ENCODE assay signal across 9 mouse cellular contexts in genomic region chr5:73633141-73633540, GRCm38 (mm10). TPM values are rescaled to one million over a fixed set of nuclear protein-coding genes. Genes with fewer than 3 reads are reported as not detected.
DNase-seq lines count a peak whose midpoint lies in the region; ATAC-seq and TF ChIP-seq lines count a peak whose summit lies in the region.
"Had no signal": no experiment of that assay in that cellular context is flagged by ENCODE, and none has a peak within 500 bp of the region (broad histone marks: within the 10 kb centered on the region; RNA-seq: fewer than 3 reads in every experiment).

No protein-coding gene starts in this region.

- H3K9me3 ChIP-seq in heart, embryonic 12.5 days (replicated peaks) = no peaks in the 10 kb centered on the region; the same call in 1 of the 2 replicates
- 0 out of 2 replicates have a peak, but pooled peaks cover 7% of the 10 kb centered on the region for H3K9me3 ChIP-seq in embryonic facial prominence, embryonic 14.5 days (ENCODE audit: control insufficient read depth, low read length)
- H3K9me3 ChIP-seq in hindbrain, embryonic 14.5 days (ENCODE audit: control insufficient read depth, low read length) = 0 out of 2 replicates have a peak, but pooled peaks cover 8% of the 10 kb centered on the region
- H3K9me3 ChIP-seq: midbrain, embryonic 12.5 days had no signal

- peaks cover 2% of the 10 kb centered on the region; the same call in 1 of the 2 replicates for H3K36me3 ChIP-seq in heart, adult 2 months (ENCODE audit: control insufficient read depth, insufficient read depth, low read length)
- H3K36me3 ChIP-seq in heart, embryonic 12.5 days = peaks cover 23% of the 10 kb centered on the region
- H3K36me3 ChIP-seq in embryonic facial prominence, embryonic 14.5 days (ENCODE audit: control insufficient read depth, insufficient read depth, low read length) = peaks cover 28% of the 10 kb centered on the region
- H3K36me3 ChIP-seq in hindbrain, embryonic 14.5 days (replicated peaks; ENCODE audit: control insufficient read depth, insufficient read depth) = peaks cover 31% of the 10 kb centered on the region

- intact Hi-C loops in heart, adult 2 months (cut with DNase I) = loop anchor here (1.0 kb wide), 1 partner anchor 202 kb away; no protein-coding TSS in a partner anchor
- intact Hi-C loops in left cerebral cortex, postnatal 25 days (cut with DNase I) = no loop called here

- 0 out of 2 replicates have a peak, but pooled peaks have one; percentile 38 for TF ChIP-seq EP300 in heart, adult 2 months (IDR thresholded peaks at IDR 0.05; ENCODE audit: insufficient read depth, low read depth, low read length)

- no peak overlapping the region for H3K9ac ChIP-seq in heart, adult 2 months (ENCODE audit: low read depth, low read length)
- no peak overlapping the region for H3K9ac ChIP-seq in heart, embryonic 12.5 days
- H3K9ac ChIP-seq in embryonic facial prominence, embryonic 14.5 days (ENCODE audit: low read depth, low read length) = no peak overlapping the region
- no peak overlapping the region for H3K9ac ChIP-seq in hindbrain, embryonic 14.5 days
- H3K9ac ChIP-seq: midbrain, embryonic 12.5 days had no signal

- peak; percentile 97 for TF ChIP-seq CTCF in heart, adult 2 months (IDR thresholded peaks at IDR 0.05)

- H3K27me3 ChIP-seq in heart, adult 2 months (ENCODE audit: control insufficient read depth, insufficient read depth, low read length) = no peaks in the 10 kb centered on the region
- H3K27me3 ChIP-seq in heart, embryonic 12.5 days (replicated peaks) = no peaks in the 10 kb centered on the region
- no peaks in the 10 kb centered on the region for H3K27me3 ChIP-seq in embryonic facial prominence, embryonic 14.5 days (replicated peaks; ENCODE audit: control insufficient read depth, insufficient read depth, low read length)
- no peaks in the 10 kb centered on the region for H3K27me3 ChIP-seq in hindbrain, embryonic 14.5 days (ENCODE audit: control insufficient read depth, insufficient read depth, low read length)
- H3K27me3 ChIP-seq: midbrain, embryonic 12.5 days had no signal

- no peak overlapping the region for H3K4me3 ChIP-seq in heart, adult 2 months
- no peak overlapping the region for H3K4me3 ChIP-seq in heart, embryonic 12.5 days
- no peak overlapping the region for H3K4me3 ChIP-seq in embryonic facial prominence, embryonic 14.5 days (ENCODE audit: low read depth, low read length)
- H3K4me3 ChIP-seq in hindbrain, embryonic 14.5 days (replicated peaks; ENCODE audit: low read length) = no peak overlapping the region
- H3K4me3 ChIP-seq: midbrain, embryonic 12.5 days had no signal

- no peak overlapping the region for H3K27ac ChIP-seq in heart, adult 2 months
- no peak overlapping the region for H3K27ac ChIP-seq in heart, embryonic 12.5 days (ENCODE audit: poor library complexity, severe bottlenecking)
- H3K27ac ChIP-seq in embryonic facial prominence, embryonic 14.5 days (replicated peaks; ENCODE audit: low read depth, low read length) = no peak overlapping the region
- no peak overlapping the region for H3K27ac ChIP-seq in hindbrain, embryonic 14.5 days
- H3K27ac ChIP-seq: midbrain, embryonic 12.5 days had no signal

- no peaks in the 10 kb centered on the region for H3K79me2 ChIP-seq in heart, adult 2 months (replicated peaks; ENCODE audit: control insufficient read depth, insufficient read depth, low read length)

- no peak overlapping the region for H3K4me2 ChIP-seq in heart, embryonic 12.5 days
- H3K4me2 ChIP-seq in embryonic facial prominence, embryonic 14.5 days (ENCODE audit: low read depth, low read length) = no peak overlapping the region
- no peak overlapping the region for H3K4me2 ChIP-seq in hindbrain, embryonic 14.5 days (replicated peaks)
- H3K4me2 ChIP-seq: midbrain, embryonic 12.5 days had no signal

- no peak for TF ChIP-seq POLR2A in heart, adult 2 months (IDR thresholded peaks at IDR 0.05; ENCODE audit: insufficient read depth, low read depth, low read length)

- H3K4me1 ChIP-seq in heart, adult 2 months (ENCODE audit: control insufficient read depth, insufficient read depth, low read length) = no peaks in the 10 kb centered on the region
- H3K4me1 ChIP-seq in heart, embryonic 12.5 days (replicated peaks) = peaks cover 26% of the 10 kb centered on the region
- H3K4me1 ChIP-seq in embryonic facial prominence, embryonic 14.5 days (ENCODE audit: control insufficient read depth, insufficient read depth, low read length) = no peaks in the 10 kb centered on the region
- peaks cover 5% of the 10 kb centered on the region; the same call in 1 of the 2 replicates for H3K4me1 ChIP-seq in hindbrain, embryonic 14.5 days (replicated peaks; ENCODE audit: control insufficient read depth, insufficient read depth, low read length)

- 49% methylated on average over 8 of the region's 8 CpGs for WGBS in heart, adult 2 months
- 52% methylated on average over 8 of the region's 8 CpGs for WGBS in heart, embryonic 12.5 days
- WGBS in embryonic facial prominence, embryonic 14.5 days = 60% methylated on average over 8 of the region's 8 CpGs
- 61% methylated on average over 8 of the region's 8 CpGs for WGBS in hindbrain, embryonic 14.5 days

- no peak for ATAC-seq in heart, embryonic 12.5 days (ENCODE audit: insufficient number of reproducible peaks, low FRiP score)
- no peak for ATAC-seq in embryonic facial prominence, embryonic 14.5 days (ENCODE audit: low read depth)
- no peak for ATAC-seq in hindbrain, embryonic 14.5 days (ENCODE audit: low FRiP score)
- ATAC-seq in neutrophil, adult 5-6 weeks (ENCODE audit: extremely low read depth, insufficient number of reproducible peaks, low FRiP score, poor library complexity, severe bottlenecking) = peak; percentile 33; the same call in 1 of the 2 replicates

- DNase-seq in heart, adult 2 months = peak; percentile 53 to 79
- peak; percentile 80 for DNase-seq in adrenal gland, postnatal 25 days
- DNase-seq in embryonic facial prominence, embryonic 14.5 days (ENCODE audit: low spot score) = peak; percentile 56
- peak; percentile 86 for DNase-seq in hindbrain, embryonic 14.5 days (ENCODE audit: low spot score)
- DNase-seq in left cerebral cortex, postnatal 25 days (ENCODE audit: low spot score in 2 of 2) = peak; percentile 84
- DNase-seq in thymus, postnatal 10 days (ENCODE audit: low spot score in 2 of 2) = peak; percentile 61 to 77

RNA-seq across cellular contexts. Expression of gene Lrrc66, which starts 0.8 kb away (rescaled TPM):
- not detected for total RNA-seq in heart, adult 2 months (2021)
- polyA plus RNA-seq in heart, adult 2 months (2012; rRNA removed) = 0.04 TPM in 1 of 2 replicates, not detected in the other
- not detected in 2 replicates for polyA plus RNA-seq in heart, embryonic 12.5 days (2016; fragmentation: Nextera tagmentation; extraction: Ambion mirVana)
- not detected in 2 replicates for total RNA-seq in adrenal gland, postnatal 25 days (2021)
- 0.08 TPM in 1 of 2 replicates, not detected in the other for polyA plus RNA-seq in embryonic facial prominence, embryonic 14.5 days (2014; fragmentation: Nextera tagmentation; extraction: Ambion mirVana)
- polyA plus RNA-seq in hindbrain, embryonic 14.5 days (2014; fragmentation: Nextera tagmentation; extraction: Ambion mirVana) = not detected in 2 replicates
- not detected for total RNA-seq in left cerebral cortex, postnatal 25 days (2021)
- total RNA-seq in neutrophil, adult 5-6 weeks (2017) = not detected in 2 replicates
- polyA plus RNA-seq: midbrain, embryonic 12.5 days had no signal

RNA-seq across cellular contexts. Expression of gene Sgcb, which starts 14.4 kb away (rescaled TPM):
- 100 to 1,000 TPM; 101 to 113 TPM for total RNA-seq in heart, adult 2 months (2021)
- polyA plus RNA-seq in heart, adult 2 months (2012; rRNA removed) = 43.2 and 84.3 TPM in 2 replicates
- polyA plus RNA-seq in heart, embryonic 12.5 days (2016; fragmentation: Nextera tagmentation; extraction: Ambion mirVana) = 26.0 and 26.8 TPM in 2 replicates
- total RNA-seq in adrenal gland, postnatal 25 days (2021) = 21.3 and 26.9 TPM in 2 replicates
- polyA plus RNA-seq in embryonic facial prominence, embryonic 14.5 days (2014; fragmentation: Nextera tagmentation; extraction: Ambion mirVana) = 54.3 and 55.3 TPM in 2 replicates
- polyA plus RNA-seq in hindbrain, embryonic 14.5 days (2014; fragmentation: Nextera tagmentation; extraction: Ambion mirVana) = 42.1 and 50.3 TPM in 2 replicates
- total RNA-seq in left cerebral cortex, postnatal 25 days (2021) = 10 to 100 TPM; 48.1 to 48.6 TPM
- total RNA-seq in neutrophil, adult 5-6 weeks (2017) = 1.6 and 2.3 TPM in 2 replicates

RNA-seq across cellular contexts. Expression of gene Spata18, which starts 18.0 kb away (rescaled TPM):
- under 1 TPM; 0.21 to 0.30 TPM for total RNA-seq in heart, adult 2 months (2021)
- polyA plus RNA-seq in heart, adult 2 months (2012; rRNA removed) = 0.91 and 1.3 TPM in 2 replicates
- polyA plus RNA-seq in heart, embryonic 12.5 days (2016; fragmentation: Nextera tagmentation; extraction: Ambion mirVana) = 0.13 and 0.17 TPM in 2 replicates
- total RNA-seq in adrenal gland, postnatal 25 days (2021) = not detected in 2 replicates
- 0.63 and 1.1 TPM in 2 replicates for polyA plus RNA-seq in embryonic facial prominence, embryonic 14.5 days (2014; fragmentation: Nextera tagmentation; extraction: Ambion mirVana)
- polyA plus RNA-seq in hindbrain, embryonic 14.5 days (2014; fragmentation: Nextera tagmentation; extraction: Ambion mirVana) = 0.85 and 1.4 TPM in 2 replicates
- total RNA-seq in left cerebral cortex, postnatal 25 days (2021) = under 1 TPM in 1 of 2 experiments, not detected in 1; 0.16 TPM
- not detected in 2 replicates for total RNA-seq in neutrophil, adult 5-6 weeks (2017)
